Mouse (Mus musculus) adipocyte (in vitro differentiated cells): Measurements from ENCODE around the gene Tinagl1.
A peak's percentile ranks its signal among the peaks of the same experiment; 100 is the strongest.

Experiments
- DNase-seq: peaks from one replicate; pipeline ENCODE4 v3.0.0-alpha.2; 2016; ENCODE audit warnings: low spot score

The Tinagl1 gene

DNA sequence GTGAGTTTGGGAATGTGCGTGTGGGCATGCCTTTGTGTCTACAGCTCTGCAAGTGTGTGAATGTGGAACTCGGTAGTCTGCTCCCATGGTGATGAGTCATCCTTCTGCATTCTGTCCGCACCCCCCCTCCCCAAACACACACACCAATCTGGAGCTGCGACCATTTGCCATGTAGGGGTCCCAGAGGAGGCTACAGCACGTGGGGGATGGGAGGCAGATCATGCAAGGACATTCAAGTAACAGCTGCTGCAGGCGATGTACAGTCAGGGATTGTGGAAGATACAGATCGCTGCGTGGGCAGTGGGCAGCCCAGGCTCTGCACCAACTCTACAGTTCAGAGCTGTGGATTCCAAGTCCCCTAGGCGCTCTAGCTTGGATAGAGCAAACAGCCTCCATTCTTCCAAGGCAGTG lies 33.9 kb downstream of the Tinagl1 start:
- no peak for DNase-seq

DNA sequence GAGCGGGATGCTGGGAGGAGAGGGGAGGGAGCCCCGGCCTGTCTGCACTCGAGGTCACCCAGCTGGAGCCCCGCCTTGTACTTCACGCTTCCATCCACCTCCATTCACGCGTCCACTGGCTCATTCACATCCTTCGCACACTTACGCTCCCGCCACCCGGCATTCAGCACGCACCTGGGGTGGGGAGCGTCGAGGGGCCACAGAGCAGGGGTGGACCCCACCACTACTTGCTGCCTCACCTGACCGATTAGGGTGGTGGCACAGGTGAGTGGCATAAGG lies 35.8 kb downstream of the Tinagl1 start, which contains the start of gene Hcrtr1:
Hcrtr1 (minus strand) TSS at position 146 of the 279 bp plus-strand sequence.
- DNase-seq = no peak

DNA sequence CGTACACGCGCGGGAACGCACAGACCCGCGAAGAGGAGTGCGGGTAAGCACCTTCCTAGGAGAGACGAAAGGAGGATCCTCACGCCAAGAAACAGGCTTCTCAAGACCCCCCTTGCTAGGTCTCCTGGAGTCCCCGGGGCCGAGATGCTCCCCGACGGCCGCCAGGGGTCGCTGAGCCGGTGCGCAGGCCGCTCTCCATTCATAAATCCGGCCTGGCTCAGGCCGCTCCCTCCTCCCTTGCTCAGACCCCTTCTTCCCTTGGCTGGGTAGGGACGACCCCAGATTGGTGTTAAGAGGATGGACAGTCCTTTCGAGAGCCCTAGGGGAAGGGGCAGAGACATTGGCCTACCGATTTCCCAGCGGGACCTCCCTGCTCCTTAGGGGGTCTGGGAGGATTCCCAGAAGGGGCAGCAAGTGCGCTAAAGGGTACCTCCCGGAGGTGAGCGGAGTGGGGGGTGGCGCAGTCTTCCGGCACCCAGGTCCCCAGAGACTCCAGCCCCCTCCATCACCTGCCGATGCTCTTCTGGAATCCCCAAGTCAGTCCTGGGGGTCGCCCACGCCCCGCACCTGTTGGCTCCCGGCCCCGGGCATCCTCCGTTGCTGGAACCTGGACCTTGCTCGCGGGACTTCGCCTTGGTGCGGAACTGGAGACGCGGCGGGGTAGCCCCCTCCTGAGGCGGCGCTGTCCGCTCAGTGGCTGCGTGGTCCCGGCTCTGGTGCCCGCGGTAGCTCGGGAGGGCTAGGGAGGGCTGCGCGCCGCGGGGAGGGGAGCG lies 36.3 kb downstream of the Tinagl1 start:
- no peak for DNase-seq

DNA sequence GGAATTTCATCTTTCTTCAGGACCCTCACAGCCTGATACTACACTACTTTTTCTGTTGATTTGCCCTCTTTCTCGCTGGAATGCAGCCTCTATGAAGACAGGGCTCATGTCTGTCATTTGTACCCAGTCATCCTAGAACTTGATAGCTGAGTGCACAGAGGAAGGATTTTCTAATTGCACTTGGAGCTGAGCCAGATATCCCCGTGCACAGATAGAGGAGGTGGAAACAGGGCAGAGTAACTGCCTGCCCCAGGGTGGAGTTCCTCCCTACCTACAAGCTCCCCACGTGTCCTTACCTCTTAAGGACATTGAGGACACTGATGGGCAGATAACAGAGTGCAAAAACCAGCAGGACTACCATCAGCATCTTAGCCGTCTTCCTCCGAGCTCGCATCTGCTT lies 41.5 kb downstream of the Tinagl1 start:
- DNase-seq = no peak

DNA sequence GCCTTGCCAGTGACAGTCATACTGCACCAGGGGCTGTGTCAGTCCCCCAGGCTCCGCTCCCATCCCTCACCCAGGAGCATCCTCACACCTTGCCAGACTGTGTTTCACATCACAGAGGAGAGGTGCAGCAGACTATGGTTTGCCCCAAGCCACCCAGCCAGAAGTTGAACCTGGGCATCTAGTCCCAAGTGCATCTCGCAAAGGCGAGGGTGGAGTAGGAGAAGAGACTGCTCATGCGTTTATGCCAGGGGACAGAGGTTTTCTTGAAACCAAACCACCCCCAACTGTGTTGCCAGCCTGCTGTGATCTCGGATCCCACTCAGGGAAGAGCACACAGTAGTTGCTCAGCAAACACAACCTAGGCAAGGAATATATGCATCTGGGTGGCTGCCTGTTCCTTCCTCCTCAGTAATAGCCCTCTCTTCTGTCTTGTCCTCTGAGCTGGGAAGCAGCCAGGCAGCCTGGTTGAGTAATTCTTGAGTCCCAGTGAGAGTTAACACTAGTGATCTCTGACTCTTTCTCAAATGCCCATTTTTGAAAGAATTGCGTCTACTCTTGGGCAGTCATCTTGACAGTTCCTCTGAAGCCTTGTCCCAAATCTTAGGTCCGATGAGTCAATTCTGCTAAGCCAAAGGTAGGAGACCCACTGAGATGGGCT lies 43.3 kb downstream of the Tinagl1 start:
- peak; percentile 84 for DNase-seq

DNA sequence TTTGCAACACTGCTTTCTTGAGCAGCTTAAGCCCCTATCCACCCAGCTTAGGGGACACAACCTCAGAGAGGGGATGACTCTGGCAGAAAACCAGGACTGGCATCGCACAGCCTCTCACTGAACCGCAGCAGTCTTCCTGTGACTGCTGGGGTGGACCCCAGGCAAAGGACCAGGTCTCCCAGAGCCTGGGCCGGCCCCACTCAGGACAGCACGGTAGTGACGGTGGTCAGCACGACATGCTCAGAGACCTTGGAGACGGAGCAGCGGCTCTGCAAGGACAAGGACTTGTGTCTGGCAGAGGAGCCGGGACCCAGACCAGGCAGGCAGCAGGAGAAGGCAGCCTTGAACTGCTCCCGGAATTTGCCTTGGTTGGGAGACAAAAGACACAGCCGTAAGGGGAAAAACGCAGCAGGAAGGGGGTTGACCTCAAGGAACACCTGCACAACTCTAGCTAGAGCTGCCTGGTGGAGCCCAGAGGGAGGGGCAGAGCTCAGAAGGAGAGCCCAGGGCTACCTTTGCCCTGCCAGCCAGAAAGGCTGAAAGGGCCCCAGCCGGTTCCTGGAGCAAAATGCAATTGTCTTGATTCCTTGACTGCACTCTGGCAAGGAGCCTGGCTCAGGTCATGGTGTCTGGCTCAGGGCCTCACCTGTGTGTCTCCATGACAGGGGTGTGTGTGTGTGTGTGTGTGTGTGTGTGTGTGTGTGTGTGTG lies 44.1 kb downstream of the Tinagl1 start:
- no peak for DNase-seq

DNA sequence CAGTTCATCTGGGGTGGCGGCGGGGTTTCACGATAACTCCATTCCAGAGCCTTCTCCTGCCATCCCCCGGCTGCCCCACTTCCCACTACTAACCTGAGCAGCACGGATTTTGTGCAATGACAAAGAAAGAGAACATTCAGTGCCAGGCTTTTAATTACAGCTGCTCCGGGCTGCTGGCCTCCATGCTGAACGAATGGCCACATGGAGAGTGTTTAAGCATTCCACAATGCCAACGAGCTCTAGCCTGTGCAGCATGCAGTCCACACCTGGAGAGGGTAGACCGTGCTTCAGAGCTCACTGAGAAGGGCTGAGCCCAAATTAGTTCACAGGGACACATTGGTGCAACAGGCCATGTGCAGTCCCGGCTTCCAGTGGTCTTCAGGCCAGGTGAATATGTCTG lies 44.8 kb downstream of the Tinagl1 start:
- DNase-seq = no peak

DNA sequence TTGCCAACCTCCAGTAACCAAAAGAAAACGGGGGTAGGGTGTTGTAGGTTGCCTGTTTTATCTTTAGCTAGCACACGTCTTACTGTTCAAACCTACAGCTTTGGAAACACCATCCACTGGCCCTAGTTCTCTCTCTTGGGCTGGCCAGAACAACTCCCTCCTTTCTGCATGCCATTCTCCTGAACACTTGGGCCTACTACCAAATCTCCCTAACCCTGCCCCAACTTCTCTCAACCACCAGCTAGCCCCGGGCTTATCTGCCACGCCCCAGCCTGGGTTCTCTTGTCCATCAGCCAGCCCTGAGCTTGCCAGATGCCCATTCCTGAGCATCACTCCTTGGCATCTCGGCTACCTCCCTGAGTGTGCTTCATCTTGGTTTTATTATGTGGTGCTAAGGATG lies 46.0 kb downstream of the Tinagl1 start:
- DNase-seq = no peak

DNA sequence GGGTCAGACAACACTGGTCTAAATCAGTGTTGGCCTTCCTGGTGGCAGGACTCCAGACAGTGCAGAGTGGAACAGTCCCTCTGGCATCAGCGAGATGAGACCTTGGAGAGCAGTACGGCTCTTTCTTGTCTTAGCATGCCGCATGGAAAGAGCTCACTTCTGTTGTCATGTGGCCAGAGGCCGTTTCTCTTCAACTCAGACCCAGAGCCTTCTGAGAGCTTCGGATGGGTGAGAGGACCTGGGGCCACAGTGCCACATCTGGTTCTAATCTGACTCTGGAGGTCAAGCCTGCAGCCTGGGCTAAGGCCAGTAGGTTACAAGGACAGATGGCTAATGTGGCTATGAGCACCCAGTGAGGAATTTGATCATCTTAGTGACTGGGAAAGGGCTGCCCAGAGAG lies 49.0 kb downstream of the Tinagl1 start:
- DNase-seq = peak; percentile 78

DNA sequence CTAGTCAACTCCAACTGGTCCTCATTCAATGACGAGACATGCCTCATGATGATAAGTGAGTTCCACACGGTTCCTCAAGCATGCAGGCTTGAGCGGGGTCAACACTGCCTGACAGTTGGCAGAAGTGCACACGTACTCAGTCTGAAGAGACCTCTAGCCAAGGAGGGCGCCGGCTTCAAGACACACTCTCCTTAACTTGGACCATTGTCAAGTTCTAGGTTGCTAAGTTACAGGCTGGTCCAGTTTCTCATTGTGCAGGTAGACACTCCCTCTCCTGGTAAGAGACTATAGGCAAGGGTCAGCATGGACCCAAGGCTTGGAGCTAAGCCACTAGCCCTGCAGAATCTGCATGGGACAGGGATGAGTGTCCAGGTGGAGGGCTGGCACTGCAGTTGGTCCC lies 49.8 kb downstream of the Tinagl1 start:
- DNase-seq = no peak

DNA sequence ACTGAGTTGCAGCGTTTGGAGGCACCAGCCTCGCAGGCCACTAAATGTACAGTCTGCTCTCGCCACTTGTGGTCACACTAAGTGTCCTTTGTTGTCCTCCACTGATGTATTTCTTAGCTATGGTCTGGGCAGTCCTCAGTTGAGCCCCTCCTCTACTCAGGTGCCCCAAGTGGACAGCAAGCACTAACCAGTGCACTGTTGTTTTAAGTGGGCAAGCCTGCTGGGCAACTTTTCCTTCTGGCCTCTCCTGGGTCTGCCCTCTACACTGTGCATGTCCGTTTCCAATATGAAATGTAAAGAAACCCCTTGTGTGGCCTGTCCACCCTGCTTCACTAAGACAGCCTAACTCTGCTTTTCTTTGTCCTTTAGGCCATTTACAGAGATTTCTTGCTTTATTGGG lies 50.8 kb downstream of the Tinagl1 start:
- DNase-seq = no peak

DNA sequence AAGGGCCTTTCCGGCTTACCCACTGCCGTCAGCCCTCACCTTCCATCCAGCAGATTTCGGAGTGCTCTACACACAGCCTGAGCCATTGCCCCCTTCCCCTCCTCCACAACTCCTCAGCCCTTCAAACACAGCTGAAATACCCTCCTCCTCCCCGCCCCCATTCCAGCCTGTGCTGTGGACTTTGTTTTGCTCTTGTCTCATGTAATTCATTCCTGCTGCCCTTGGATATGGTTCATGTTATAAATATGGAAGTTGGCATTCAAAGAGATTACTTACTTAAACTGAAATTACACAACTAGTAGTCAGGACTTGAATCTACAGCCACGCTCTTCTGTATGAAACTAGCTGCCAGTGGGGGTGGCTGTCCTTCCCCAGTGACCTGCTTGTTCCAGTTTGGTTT lies 51.9 kb downstream of the Tinagl1 start:
- peak; percentile 59 for DNase-seq

DNA sequence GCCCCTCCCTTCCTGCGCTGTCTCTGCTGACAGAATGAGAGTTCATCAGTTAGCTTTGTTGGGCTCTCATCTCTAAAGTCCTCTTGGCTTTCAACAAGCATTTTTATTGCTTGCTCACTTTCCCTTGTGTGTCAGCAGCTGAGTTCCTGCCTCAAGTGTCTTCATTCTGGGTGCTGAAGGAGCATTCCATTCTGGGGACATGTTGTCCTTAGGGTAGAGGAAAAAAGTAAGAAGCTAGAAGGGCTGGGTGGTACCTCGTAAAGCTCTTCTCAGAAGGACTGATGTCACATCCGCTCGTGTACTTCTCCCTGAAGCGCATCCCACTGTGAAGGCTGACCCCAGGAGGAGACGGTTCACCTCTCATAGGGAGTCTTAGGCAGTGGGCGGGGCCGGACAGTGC lies 53.4 kb downstream of the Tinagl1 start:
- no peak for DNase-seq

DNA sequence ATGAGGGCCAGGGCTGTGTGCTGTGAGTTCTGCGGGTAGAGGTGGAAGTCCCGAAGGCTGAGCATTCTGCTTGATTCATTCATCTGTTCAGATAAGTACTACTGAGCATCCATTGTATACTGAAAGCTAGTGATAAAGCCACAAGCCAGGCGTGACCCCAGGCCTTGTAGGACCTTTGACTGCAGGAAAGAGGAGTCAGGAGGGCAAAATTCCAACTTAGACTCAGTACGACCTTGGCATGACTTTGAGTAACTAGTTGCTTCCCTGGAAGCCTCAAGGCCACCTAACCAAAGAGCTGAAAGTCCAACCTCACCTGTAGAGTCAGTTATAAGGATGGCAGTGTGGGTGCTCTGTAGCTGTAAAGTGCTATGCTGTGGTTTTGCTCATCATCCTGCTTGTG lies 54.2 kb downstream of the Tinagl1 start:
- DNase-seq = no peak
